Mouse (Mus musculus) cerebellum, adult 2 months (tissue): ENCODE results near the gene Zfp946. TPM values are rescaled to one million over a fixed set of nuclear protein-coding genes. Genes with fewer than 3 reads are reported as not detected.

Source experiments
- DNase-seq, 2 experiments: peaks; one replicate each; pipeline ENCODE4 v3.0.0; 2021
- H3K27ac ChIP-seq: fragments of 200-500 bp; 2 replicates; pipeline ENCODE4 v1.5.1; 2012; ENCODE audit warnings: low read length, control low read depth, inconsistent platforms; ENCODE audit not compliant: insufficient read depth
- H3K27me3 ChIP-seq: fragments of 200-500 bp; 2 replicates; pipeline ENCODE4 v1.6.1; 2012; ENCODE audit warnings: inconsistent platforms, mild to moderate bottlenecking, low read length, moderate library complexity; ENCODE audit not compliant: control insufficient read depth, insufficient read depth
- H3K4me1 ChIP-seq: fragments of 200-500 bp; 2 replicates; pipeline ENCODE4 v1.6.1; 2011; ENCODE audit warnings: low read length; ENCODE audit not compliant: control insufficient read depth, insufficient read depth
- H3K4me3 ChIP-seq: fragments of 200-500 bp; replicated peaks from 2 replicates; pipeline ENCODE3; 2011; ENCODE audit warnings: mild to moderate bottlenecking, low read depth, low read length, control low read depth; ENCODE audit not compliant: insufficient read depth
- CTCF ChIP-seq: fragments of 200-500 bp; IDR thresholded peaks from 2 replicates; pipeline ENCODE4 v1.5.1; 2011; ENCODE audit warnings: low read depth, mild to moderate bottlenecking, control low read depth, low read length, moderate library complexity, borderline replicate concordance; ENCODE audit not compliant: insufficient read depth
- POLR2A ChIP-seq: fragments of 200-500 bp; IDR thresholded peaks from 2 replicates; pipeline ENCODE4 v1.6.1; 2011; ENCODE audit warnings: low read length, control low read depth, borderline replicate concordance; ENCODE audit not compliant: insufficient read depth
- WGBS: fragments of 180-500 bp; shearing (Covaris S2); methylation state at CpG from one replicate; pipeline ENCODE4 v1.1.7; 2018; 5-methylcytosine and 5-hydroxymethylcytosine counted together
- polyA plus RNA-seq: library from polyadenylated mRNA; depleted of rRNA; stranded (reverse); fragments of >200 nt; gene quantifications from 2 replicates; pipeline ENCODE4 v1.2.3, GENCODE M21; 2012; rRNA removed

Zfp946 gene
- polyA plus RNA-seq: 17.3 and 18.6 TPM in 2 replicates

- no peaks in the 10 kb centered on the region for H3K27me3 ChIP-seq
- under 1% methylated on average over 29 of the region's 29 CpGs for WGBS
- H3K4me3 ChIP-seq: peak within 1 kb of the TSS; percentile 83
- DNase-seq: peak; percentile 78 to 83
- H3K27ac ChIP-seq: peak within 1 kb of the TSS; percentile 17; the same call in 1 of the 2 replicates
- no peaks in the 10 kb centered on the region for H3K4me1 ChIP-seq
- TF ChIP-seq CTCF: no peak
- peak; percentile 15; the same call in 1 of the 2 replicates for TF ChIP-seq POLR2A
Measured at GRCm38 (mm10) chr17:22423952-22424617, at the start of gene Zfp946. Gene Zfp946 (plus strand): TSS chr17:22424222.

- Histone ChIP-seq H3K27ac (no peak overlapping the region), H3K4me1 (no peaks in the 10 kb centered on the region), H3K4me3 (no peak overlapping the region), H3K27me3 (no peaks in the 10 kb centered on the region)
- WGBS: 72% methylated on average over 2 of the region's 2 CpGs
- DNase-seq: no peak
- TF ChIP-seq POLR2A (no peak), CTCF (peak; percentile 28; the same call in 1 of the 2 replicates)
Measured at GRCm38 (mm10) chr17:22410756-22411155, 13.3 kb upstream of the Zfp946 start.

GRCm38 (mm10) chr17:22417510-22417909 is 6.5 kb upstream of the Zfp946 start:
- no peak overlapping the region for H3K27ac ChIP-seq
- no peak overlapping the region for H3K4me3 ChIP-seq
- no peaks in the 10 kb centered on the region for H3K27me3 ChIP-seq
- DNase-seq: peak; percentile 37 to 60
- 1% methylated on average over 3 of the region's 3 CpGs for WGBS
- peak; percentile 72 for TF ChIP-seq CTCF
- TF ChIP-seq POLR2A: no peak
- no peaks in the 10 kb centered on the region for H3K4me1 ChIP-seq

GRCm38 (mm10) chr17:22424636-22425354 is 773 bp downstream of the Zfp946 start:
- WGBS: 2% methylated on average over 12 of the region's 12 CpGs

DNA sequence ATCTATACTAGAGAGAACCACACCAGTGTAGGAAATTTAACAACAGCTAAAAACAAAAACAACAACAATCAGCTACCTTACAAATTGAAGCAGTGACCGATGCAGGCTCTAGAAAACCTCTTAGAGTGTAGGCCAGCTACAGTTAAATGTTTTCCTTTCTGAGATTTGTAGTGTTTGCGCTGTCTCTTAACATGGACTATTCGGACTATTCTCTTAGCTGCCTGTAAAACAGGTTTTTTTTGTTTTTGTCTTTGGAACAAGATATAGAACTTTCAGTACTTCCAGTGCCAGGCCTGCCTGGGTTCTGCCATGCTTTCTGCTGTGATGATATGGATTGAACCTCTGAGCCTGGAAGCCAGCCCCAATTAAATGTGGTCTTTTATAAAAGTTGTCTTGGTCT is 23.7 kb downstream of the Zfp946 start:
- DNase-seq: no peak
- Histone ChIP-seq H3K4me1 (no peaks in the 10 kb centered on the region), H3K27ac (no peak overlapping the region), H3K27me3 (no peaks in the 10 kb centered on the region), H3K4me3 (no peak overlapping the region)
- TF ChIP-seq CTCF (no peak), POLR2A (no peak)
- WGBS: 99% methylated on average over 3 of the region's 3 CpGs

More at GRCm38 (mm10) chr17:22424636-22425354, 773 bp downstream of the Zfp946 start:
- Histone ChIP-seq H3K27ac (no peak overlapping the region), H3K4me3 (peak overlapping the region; percentile 83), H3K27me3 (no peaks in the 10 kb centered on the region), H3K4me1 (no peaks in the 10 kb centered on the region)
- peak; percentile 18 to 20 for DNase-seq
- TF ChIP-seq CTCF (no peak), POLR2A (no peak)

DNA sequence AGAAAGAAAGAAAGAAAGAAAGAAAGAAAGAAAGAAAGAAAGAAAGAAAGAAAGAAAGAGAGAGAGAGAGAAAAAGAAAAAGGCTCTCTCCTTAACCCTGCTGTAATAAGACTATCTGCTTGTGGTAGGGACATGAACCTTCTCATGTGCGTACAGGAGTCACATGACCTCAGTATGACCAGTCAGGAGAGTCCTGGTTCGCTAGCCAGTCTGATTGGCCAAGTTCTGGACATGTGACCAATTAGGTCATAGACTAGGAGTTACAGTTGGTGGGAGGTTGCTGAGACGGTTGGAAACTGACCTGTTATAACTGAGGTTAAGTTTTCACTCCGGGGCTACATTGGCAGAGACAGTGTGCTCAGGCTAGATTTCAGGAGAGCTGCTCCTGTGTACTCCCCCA is 73.1 kb downstream of the Zfp946 start:
- Histone ChIP-seq H3K27me3 (no peaks in the 10 kb centered on the region), H3K4me1 (no peaks in the 10 kb centered on the region), H3K4me3 (no peak overlapping the region), H3K27ac (no peak overlapping the region)
- TF ChIP-seq POLR2A (no peak), CTCF (no peak)
- DNase-seq: no peak
- 57% methylated on average over 4 of the region's 4 CpGs for WGBS

Other genes starting within 250 kb of the Zfp946 start
- gene Zfp994, start 198.6 kb upstream of the Zfp946 start, polyA plus RNA-seq: 2.1 and 2.3 TPM in 2 replicates
- 8.1 TPM in 2 replicates for gene CT030661.1, start 109.4 kb upstream of the Zfp946 start, polyA plus RNA-seq
- gene Zfp944, start 62.8 kb upstream of the Zfp946 start, polyA plus RNA-seq: 8.0 and 8.4 TPM in 2 replicates
- gene Zfp758, start 62.8 kb upstream of the Zfp946 start, polyA plus RNA-seq: 4.5 and 4.6 TPM in 2 replicates
- gene Vmn2r111, start 149.3 kb downstream of the Zfp946 start, polyA plus RNA-seq: not detected in 2 replicates
- not detected in 2 replicates for gene Vmn2r112, start 176.7 kb downstream of the Zfp946 start, polyA plus RNA-seq